Mouse (Mus musculus): ENCODE data around the gene Plcxd1.
"Not testable (repeated sequence)": the region's sequence is repeated elsewhere in the genome, so short reads cannot be mapped to it uniquely, and the experiment has no call there.

The Plcxd1 gene

GRCm38 (mm10) chr5:110106901-110107564 is 7.3 kb downstream of the Plcxd1 start:
- peak; percentile 9 for DNase-seq (ENCODE audit: low read depth, low spot score)

- DNase-seq (ENCODE audit: low read depth, low spot score): peak; percentile 90
Observed at GRCm38 (mm10) chr5:110107581-110108304, 8.0 kb downstream of the Plcxd1 start, which contains the start of gene Gtpbp6. TSS of gene Gtpbp6 (minus strand) at chr5:110108197.

- no peak for DNase-seq (ENCODE audit: low read depth, low spot score)
Observed at GRCm38 (mm10) chr5:110108305-110108628, 8.5 kb downstream of the Plcxd1 start.

GRCm38 (mm10) chr5:110109991-110110441 is 10.2 kb downstream of the Plcxd1 start, which contains the start of gene Zfp605:
TSS of gene Zfp605 (plus strand) at chr5:110110092.
- peak; percentile 91 for DNase-seq (ENCODE audit: low read depth, low spot score)

- not testable (repeated sequence) for DNase-seq (ENCODE audit: low read depth, low spot score)
Observed at GRCm38 (mm10) chr5:110122380-110122779, 22.6 kb downstream of the Plcxd1 start.

GRCm38 (mm10) chr5:110135293-110136086 is 35.7 kb downstream of the Plcxd1 start, which contains the start of gene Chfr:
TSS of gene Chfr (plus strand) at chr5:110135842.
- peak; percentile 98 for DNase-seq (ENCODE audit: low read depth, low spot score)

- DNase-seq (ENCODE audit: low read depth, low spot score): no peak
Observed at GRCm38 (mm10) chr5:110136087-110136464, 36.3 kb downstream of the Plcxd1 start.

GRCm38 (mm10) chr5:110137816-110138215 is 38.0 kb downstream of the Plcxd1 start:
- DNase-seq (ENCODE audit: low read depth, low spot score): no peak

- no peak for DNase-seq (ENCODE audit: low read depth, low spot score)
Observed at GRCm38 (mm10) chr5:110139325-110139724, 39.6 kb downstream of the Plcxd1 start.

GRCm38 (mm10) chr5:110140424-110140823 is 40.7 kb downstream of the Plcxd1 start:
- DNase-seq (ENCODE audit: low read depth, low spot score): no peak

GRCm38 (mm10) chr5:110142309-110142708 is 42.5 kb downstream of the Plcxd1 start:
- no peak for DNase-seq (ENCODE audit: low read depth, low spot score)

GRCm38 (mm10) chr5:110143007-110143406 is 43.2 kb downstream of the Plcxd1 start:
- no peak for DNase-seq (ENCODE audit: low read depth, low spot score)
